10 mouse cellular contexts compared by ENCODE assay signal in genomic region chr6:116653684-116654454, GRCm38 (mm10). TPM values are rescaled to one million over a fixed set of nuclear protein-coding genes. Genes with fewer than 3 reads are reported as not detected.
DNase-seq lines count a peak whose midpoint lies in the region; ATAC-seq and TF ChIP-seq lines count a peak whose summit lies in the region.
"Had no signal": no experiment of that assay in that cellular context is flagged by ENCODE, and none has a peak within 500 bp of the region (broad histone marks: within the 10 kb centered on the region; RNA-seq: fewer than 3 reads in every experiment).

No protein-coding gene starts in this region.

- no peak for ATAC-seq in heart, embryonic 11.5 days (replicated peaks; ENCODE audit: insufficient number of reproducible peaks, low FRiP score, low TSS enrichment)
- peak; percentile 83 for ATAC-seq in forebrain, embryonic 12.5 days (ENCODE audit: low FRiP score)
- peak; percentile 81 for ATAC-seq in midbrain, embryonic 12.5 days (ENCODE audit: low FRiP score, low read depth)
- ATAC-seq: Patski had no signal

- no peaks in the 10 kb centered on the region for H3K36me3 ChIP-seq in heart, embryonic 11.5 days (ENCODE audit: control insufficient read depth, insufficient read depth, low read length)
- peaks cover 8% of the 10 kb centered on the region; the same call in 1 of the 2 replicates for H3K36me3 ChIP-seq in forebrain, embryonic 12.5 days (replicated peaks)
- H3K36me3 ChIP-seq in limb, embryonic 10.5 days = no peaks in the 10 kb centered on the region
- H3K36me3 ChIP-seq in midbrain, embryonic 12.5 days = peaks cover 14% of the 10 kb centered on the region
- no peaks in the 10 kb centered on the region for H3K36me3 ChIP-seq in spleen, adult 2 months (ENCODE audit: control insufficient read depth, insufficient read depth, low read length)
- H3K36me3 ChIP-seq: heart, embryonic 15.5 days had no signal

- peaks cover 15% of the 10 kb centered on the region for H3K4me1 ChIP-seq in heart, embryonic 11.5 days (ENCODE audit: control insufficient read depth, insufficient read depth, low read length)
- H3K4me1 ChIP-seq in forebrain, embryonic 12.5 days = no peaks in the 10 kb centered on the region
- H3K4me1 ChIP-seq in limb, embryonic 10.5 days = peaks cover 11% of the 10 kb centered on the region
- H3K4me1 ChIP-seq in midbrain, embryonic 12.5 days = no peaks in the 10 kb centered on the region
- no peaks in the 10 kb centered on the region; the same call in 1 of the 2 replicates for H3K4me1 ChIP-seq in spleen, adult 2 months (ENCODE audit: control insufficient read depth, insufficient read depth, insufficient read length)

- no peak overlapping the region for H3K4me3 ChIP-seq in heart, embryonic 11.5 days (ENCODE audit: low read depth, low read length)
- no peak overlapping the region for H3K4me3 ChIP-seq in forebrain, embryonic 12.5 days (replicated peaks)
- H3K4me3 ChIP-seq in limb, embryonic 10.5 days = no peak overlapping the region
- no peak overlapping the region for H3K4me3 ChIP-seq in midbrain, embryonic 12.5 days
- H3K4me3 ChIP-seq in spleen, adult 2 months (ENCODE audit: extremely low read depth, insufficient read depth, insufficient read length) = no peak overlapping the region
- H3K4me3 ChIP-seq: heart, embryonic 15.5 days had no signal

- peak; percentile 93 for DNase-seq in heart, adult 11 months
- DNase-seq in brain, adult 2 months (ENCODE audit: low read depth, low spot score) = peak; percentile 75
- DNase-seq in induced T-regulatory cell, adult 2 months (ENCODE audit: low read depth) = peak; percentile 73
- peak; percentile 76 for DNase-seq in limb, embryonic 10.5 days (ENCODE audit: low spot score)
- peak; percentile 31 to 56 for DNase-seq in spleen, adult 2 months (ENCODE audit: low read depth in 1 of 2, low spot score in 2 of 2)

- no peaks in the 10 kb centered on the region for H3K27me3 ChIP-seq in heart, embryonic 11.5 days (ENCODE audit: control insufficient read depth, insufficient read depth, low read length)
- H3K27me3 ChIP-seq in forebrain, embryonic 12.5 days = no peaks in the 10 kb centered on the region
- H3K27me3 ChIP-seq in limb, embryonic 10.5 days (ENCODE audit: low read depth, poor library complexity, severe bottlenecking) = no peaks in the 10 kb centered on the region
- no peaks in the 10 kb centered on the region for H3K27me3 ChIP-seq in midbrain, embryonic 12.5 days
- H3K27me3 ChIP-seq in spleen, adult 2 months (ENCODE audit: control insufficient read depth, insufficient read depth, low read length) = 0 out of 2 replicates have a peak, but pooled peaks cover 2% of the 10 kb centered on the region
- H3K27me3 ChIP-seq: heart, embryonic 15.5 days; Patski had no signal

- no peak overlapping the region for H3K4me2 ChIP-seq in heart, embryonic 11.5 days
- no peak overlapping the region for H3K4me2 ChIP-seq in forebrain, embryonic 12.5 days
- no peak overlapping the region for H3K4me2 ChIP-seq in midbrain, embryonic 12.5 days (replicated peaks)
- H3K4me2 ChIP-seq: heart, embryonic 15.5 days had no signal

- no peak overlapping the region for H3K9ac ChIP-seq in heart, embryonic 11.5 days (ENCODE audit: low read depth, low read length)
- H3K9ac ChIP-seq in forebrain, embryonic 12.5 days = no peak overlapping the region
- H3K9ac ChIP-seq in midbrain, embryonic 12.5 days (replicated peaks) = no peak overlapping the region
- H3K9ac ChIP-seq: heart, embryonic 15.5 days had no signal

- H3K9me3 ChIP-seq in heart, embryonic 11.5 days (replicated peaks; ENCODE audit: control insufficient read depth, low read length) = no peaks in the 10 kb centered on the region
- no peaks in the 10 kb centered on the region for H3K9me3 ChIP-seq in forebrain, embryonic 12.5 days
- no peaks in the 10 kb centered on the region for H3K9me3 ChIP-seq in limb, embryonic 10.5 days (replicated peaks)
- H3K9me3 ChIP-seq in midbrain, embryonic 12.5 days = no peaks in the 10 kb centered on the region
- H3K9me3 ChIP-seq: heart, embryonic 15.5 days had no signal

- H3K27ac ChIP-seq in heart, embryonic 11.5 days (ENCODE audit: low read depth, low read length) = no peak overlapping the region
- no peak overlapping the region for H3K27ac ChIP-seq in forebrain, embryonic 12.5 days
- H3K27ac ChIP-seq in limb, embryonic 10.5 days = no peak overlapping the region
- no peak overlapping the region for H3K27ac ChIP-seq in midbrain, embryonic 12.5 days (replicated peaks)
- no peak overlapping the region for H3K27ac ChIP-seq in spleen, adult 2 months (ENCODE audit: insufficient read depth, low read length)
- H3K27ac ChIP-seq: heart, embryonic 15.5 days had no signal

- TF ChIP-seq POLR2A in spleen, adult 2 months (IDR thresholded peaks at IDR 0.05; ENCODE audit: low read depth, low read length) = no peak

- peak; percentile 47; the same call in 1 of the 2 replicates for TF ChIP-seq CTCF in spleen, adult 2 months (IDR thresholded peaks at IDR 0.05; ENCODE audit: extremely low read depth, insufficient read depth, insufficient read length, insufficient replicate concordance)

- WGBS in heart, embryonic 11.5 days (ENCODE audit: insufficient replicate concordance) = 54% methylated on average over 9 of the region's 9 CpGs
- WGBS in forebrain, embryonic 12.5 days = 69% methylated on average over 9 of the region's 9 CpGs
- WGBS in limb, embryonic 10.5 days = 67% methylated on average over 9 of the region's 9 CpGs
- 62% methylated on average over 9 of the region's 9 CpGs for WGBS in midbrain, embryonic 12.5 days
- WGBS in spleen, adult 2 months = 70% methylated on average over 9 of the region's 9 CpGs

RNA-seq across cellular contexts. Expression of gene Depp1, which starts 3.5 kb away (rescaled TPM):
- 4.1 and 5.9 TPM in 2 replicates for polyA plus RNA-seq in heart, embryonic 11.5 days (2014; fragmentation: Nextera tagmentation; extraction: Ambion mirVana)
- 4.2 and 4.8 TPM in 2 replicates for polyA plus RNA-seq in forebrain, embryonic 12.5 days (2016; fragmentation: Nextera tagmentation; extraction: Ambion mirVana)
- 34.4 and 34.7 TPM in 2 replicates for polyA plus RNA-seq in limb, embryonic 10.5 days (2016; fragmentation: Nextera tagmentation; extraction: Ambion mirVana)
- polyA plus RNA-seq in midbrain, embryonic 12.5 days (2016; fragmentation: Nextera tagmentation; extraction: Ambion mirVana) = 4.2 and 7.1 TPM in 2 replicates
- 2.5 and 2.6 TPM in 2 replicates for polyA plus RNA-seq in spleen, adult 2 months (2012; rRNA removed)

RNA-seq across cellular contexts. Expression of gene Rassf4, which starts 19.9 kb away (rescaled TPM):
- 5.7 and 6.9 TPM in 2 replicates for polyA plus RNA-seq in heart, embryonic 11.5 days (2014; fragmentation: Nextera tagmentation; extraction: Ambion mirVana)
- polyA plus RNA-seq in forebrain, embryonic 12.5 days (2016; fragmentation: Nextera tagmentation; extraction: Ambion mirVana) = 17.1 and 19.9 TPM in 2 replicates
- 2.7 and 4.2 TPM in 2 replicates for polyA plus RNA-seq in limb, embryonic 10.5 days (2016; fragmentation: Nextera tagmentation; extraction: Ambion mirVana)
- polyA plus RNA-seq in midbrain, embryonic 12.5 days (2016; fragmentation: Nextera tagmentation; extraction: Ambion mirVana) = 31.2 and 35.2 TPM in 2 replicates
- polyA plus RNA-seq in spleen, adult 2 months (2012; rRNA removed) = 19.4 and 23.5 TPM in 2 replicates

RNA-seq across cellular contexts. Expression of gene Zfp422, which starts 25.1 kb away (rescaled TPM):
- polyA plus RNA-seq in heart, embryonic 11.5 days (2014; fragmentation: Nextera tagmentation; extraction: Ambion mirVana) = 104 and 106 TPM in 2 replicates
- polyA plus RNA-seq in forebrain, embryonic 12.5 days (2016; fragmentation: Nextera tagmentation; extraction: Ambion mirVana) = 316 and 342 TPM in 2 replicates
- polyA plus RNA-seq in limb, embryonic 10.5 days (2016; fragmentation: Nextera tagmentation; extraction: Ambion mirVana) = 235 and 264 TPM in 2 replicates
- polyA plus RNA-seq in midbrain, embryonic 12.5 days (2016; fragmentation: Nextera tagmentation; extraction: Ambion mirVana) = 295 and 296 TPM in 2 replicates
- 5.9 and 7.2 TPM in 2 replicates for polyA plus RNA-seq in spleen, adult 2 months (2012; rRNA removed)

Comparison
In these comparisons a context has a peak if more than half of its experiments do, and no peak if none do; other contexts are left out.
1. RNA of gene Zfp422, which starts 25.1 kb away (polyA plus RNA-seq): 316 to 342 TPM in forebrain, embryonic 12.5 days, 295 to 296 TPM in midbrain, embryonic 12.5 days, 235 to 264 TPM in limb, embryonic 10.5 days and 104 to 106 TPM in heart, embryonic 11.5 days; 5.9 to 7.2 TPM in spleen, adult 2 months; every median in the first group is over 10 times any median in the second.
2. Peak in every context shown above with its lines, with median percentiles within 50 percentile points of each other: DNase-seq.